Mouse (Mus musculus) neutrophil, adult 5-6 weeks (primary cell): ENCODE data around the gene Mmel1. TPM values are rescaled to one million over a fixed set of nuclear protein-coding genes. Genes with fewer than 3 reads are reported as not detected.

Source experiments
- ATAC-seq: fragments of 151-379, 151-347 bp; 2 replicates; pipeline ENCODE4 v1.8.0; 2017; ENCODE audit warnings: mild to moderate bottlenecking, moderate TSS enrichment; ENCODE audit not compliant: insufficient number of reproducible peaks, poor library complexity, low FRiP score, severe bottlenecking; ENCODE audit errors: extremely low read depth
- total RNA-seq: library from RNA; stranded (forward); fragments of 200-1000 nt; gene quantifications from 2 replicates; pipeline ENCODE4 v1.2.3, GENCODE M21; 2017

Mmel1 gene
- total RNA-seq, 1 experiment from 2014 or later: not detected

GRCm38 (mm10) chr4:154861967-154862366 lies 7.4 kb upstream of the Mmel1 start:
- no peak for ATAC-seq

GRCm38 (mm10) chr4:154863436-154863935 lies 5.9 kb upstream of the Mmel1 start:
- no peak for ATAC-seq

DNA sequence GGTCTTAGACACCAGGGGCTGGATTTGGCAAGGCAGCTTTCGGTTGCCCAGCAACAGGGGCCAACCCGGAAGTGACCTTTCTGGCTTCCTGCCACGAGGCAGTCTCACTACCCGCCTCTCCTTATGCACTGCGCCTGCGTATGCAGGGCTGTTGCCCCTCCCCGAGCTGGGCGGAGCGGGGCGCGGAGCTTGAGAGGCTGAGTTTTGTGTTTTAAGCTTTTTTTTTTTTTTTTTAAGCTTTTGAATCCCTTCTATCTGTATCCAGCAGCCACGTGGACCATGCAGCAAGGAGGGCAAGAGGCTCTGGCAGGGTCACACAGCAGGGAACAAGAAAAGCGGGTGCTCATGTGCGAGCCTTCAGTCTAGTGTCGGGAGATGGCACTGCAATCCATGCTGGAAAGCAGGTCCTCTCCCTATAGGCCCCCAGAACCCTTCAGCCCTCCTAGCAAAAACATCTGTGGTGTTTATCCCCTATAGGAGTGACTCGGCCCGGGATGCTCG lies 5.1 kb upstream of the Mmel1 start:
- ATAC-seq: peak; percentile 49

GRCm38 (mm10) chr4:154864961-154865760 lies 4.2 kb upstream of the Mmel1 start:
- ATAC-seq: no peak

GRCm38 (mm10) chr4:154866391-154866790 lies 3.0 kb upstream of the Mmel1 start:
- no peak for ATAC-seq

DNA sequence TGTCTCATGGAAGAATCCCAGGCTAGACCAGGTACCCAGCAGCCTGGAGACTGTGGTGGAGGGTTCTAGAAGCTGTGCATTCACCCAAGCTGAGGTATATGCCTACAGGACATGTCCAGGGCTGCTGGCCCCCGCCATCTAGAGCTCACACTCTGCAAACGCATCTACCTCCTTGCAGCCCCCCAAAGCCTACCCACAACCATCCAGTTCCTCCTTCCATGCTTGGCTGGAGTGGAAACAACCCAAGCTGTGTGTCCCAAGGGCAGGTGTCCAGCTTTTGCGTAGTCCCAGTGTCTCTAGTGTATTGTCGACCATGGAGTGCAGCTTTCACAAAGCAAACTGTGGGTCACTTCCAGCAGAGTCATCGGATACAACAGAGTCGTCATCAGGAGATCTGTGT lies 2.1 kb upstream of the Mmel1 start:
- ATAC-seq: no peak

- ATAC-seq: no peak
These were observed 1.3 kb downstream of the Mmel1 start for GRCm38 (mm10) chr4:154870721-154871120.

DNA sequence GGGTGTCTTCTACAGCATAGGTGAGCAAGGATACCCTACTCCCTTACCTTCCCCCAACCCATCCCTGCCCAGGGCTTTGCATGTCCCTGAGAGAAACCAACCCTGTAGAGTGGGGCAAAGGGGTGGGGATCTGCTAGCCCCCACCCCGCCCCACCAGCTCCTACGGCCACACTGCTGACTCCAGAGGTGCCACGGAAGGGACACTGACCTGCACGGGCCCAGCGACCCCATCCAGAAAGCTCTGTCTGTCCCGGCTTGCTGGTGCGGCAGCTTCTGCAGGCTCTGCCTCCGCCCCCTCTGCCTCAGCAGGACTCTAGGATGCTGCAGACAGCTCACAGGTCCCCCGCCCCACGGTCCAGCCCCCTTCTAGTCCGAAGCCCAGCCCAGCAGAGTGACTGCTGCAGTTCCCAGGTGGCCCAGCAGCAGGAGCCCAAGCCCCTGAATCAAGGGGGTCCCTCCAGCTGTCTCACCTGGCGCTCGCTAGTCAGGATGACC lies 2.4 kb downstream of the Mmel1 start:
- ATAC-seq: no peak

GRCm38 (mm10) chr4:154873186-154873585 lies 3.8 kb downstream of the Mmel1 start:
- ATAC-seq: no peak

DNA sequence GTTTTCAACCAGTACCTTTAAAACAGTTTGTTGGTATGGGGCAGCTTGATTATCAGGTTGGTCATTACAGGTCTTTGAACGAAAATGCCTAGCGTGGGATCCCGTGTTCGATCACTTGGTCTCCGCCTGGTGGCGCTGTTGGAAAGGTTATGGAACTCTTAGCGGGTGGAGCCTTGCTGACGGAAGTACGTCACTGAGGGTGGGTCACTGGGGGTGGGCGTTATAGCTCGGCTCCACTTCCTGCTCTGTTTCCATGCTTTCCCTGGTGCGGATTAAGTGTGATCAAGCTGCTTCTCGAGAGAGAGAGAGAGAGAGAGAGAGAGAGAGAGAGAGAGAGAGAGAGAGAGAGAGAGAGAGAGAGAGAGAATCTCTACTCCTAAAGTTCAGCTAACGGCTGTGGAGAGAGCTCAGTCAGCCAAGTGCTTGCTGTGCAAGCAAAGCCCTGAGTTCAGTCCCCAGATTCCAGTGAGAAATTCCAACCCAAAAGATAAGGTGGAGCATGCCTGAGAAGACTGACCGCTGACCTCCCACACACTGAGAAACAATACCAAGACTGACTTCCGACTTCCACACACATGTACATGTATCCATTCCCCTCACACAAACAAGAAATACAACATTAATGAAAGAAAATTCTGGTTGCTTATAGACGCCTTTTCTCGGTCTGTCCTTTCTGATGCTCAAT lies 8.6 kb downstream of the Mmel1 start:
- peak; percentile 99 for ATAC-seq

DNA sequence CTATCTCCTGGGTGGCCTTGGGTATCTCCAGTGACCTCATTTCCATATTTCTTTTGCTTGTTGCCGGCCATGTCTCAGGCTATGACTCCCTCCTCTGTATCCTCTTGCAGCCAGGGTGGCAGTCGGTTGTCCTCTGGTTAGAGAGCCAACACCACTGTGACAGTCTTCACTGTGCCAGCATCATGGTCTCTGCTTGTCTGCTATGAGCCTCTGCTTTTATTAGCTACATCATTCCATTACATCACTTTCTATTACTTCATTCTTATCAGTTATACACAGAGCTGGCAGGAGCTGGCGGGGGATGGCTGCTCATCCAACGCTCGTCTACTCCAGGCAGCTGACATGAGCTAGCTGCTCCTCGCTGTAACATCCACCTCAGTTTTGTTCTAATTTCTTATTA lies 11.3 kb downstream of the Mmel1 start:
- no peak for ATAC-seq

GRCm38 (mm10) chr4:154882014-154882659 lies 12.8 kb downstream of the Mmel1 start:
- no peak for ATAC-seq

DNA sequence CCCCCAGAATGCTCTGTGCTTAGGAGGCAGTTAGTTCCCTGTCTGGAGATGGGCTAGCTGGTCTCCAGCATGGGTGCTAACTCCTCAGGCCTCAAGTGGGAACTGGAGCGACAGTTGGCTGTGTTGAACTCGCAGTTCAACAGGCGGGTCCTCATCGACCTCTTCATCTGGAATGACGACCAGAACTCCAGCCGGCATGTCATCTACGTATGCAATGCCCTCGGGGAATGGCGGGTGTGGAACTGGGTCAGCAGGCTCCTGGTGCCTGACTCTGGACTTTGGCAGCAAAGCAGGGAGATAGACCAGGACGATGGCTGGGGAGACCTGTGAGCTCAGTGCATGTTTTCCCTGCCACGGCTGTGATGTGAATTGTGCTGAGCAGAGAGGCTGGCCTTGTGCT lies 16.0 kb downstream of the Mmel1 start:
- no peak for ATAC-seq

DNA sequence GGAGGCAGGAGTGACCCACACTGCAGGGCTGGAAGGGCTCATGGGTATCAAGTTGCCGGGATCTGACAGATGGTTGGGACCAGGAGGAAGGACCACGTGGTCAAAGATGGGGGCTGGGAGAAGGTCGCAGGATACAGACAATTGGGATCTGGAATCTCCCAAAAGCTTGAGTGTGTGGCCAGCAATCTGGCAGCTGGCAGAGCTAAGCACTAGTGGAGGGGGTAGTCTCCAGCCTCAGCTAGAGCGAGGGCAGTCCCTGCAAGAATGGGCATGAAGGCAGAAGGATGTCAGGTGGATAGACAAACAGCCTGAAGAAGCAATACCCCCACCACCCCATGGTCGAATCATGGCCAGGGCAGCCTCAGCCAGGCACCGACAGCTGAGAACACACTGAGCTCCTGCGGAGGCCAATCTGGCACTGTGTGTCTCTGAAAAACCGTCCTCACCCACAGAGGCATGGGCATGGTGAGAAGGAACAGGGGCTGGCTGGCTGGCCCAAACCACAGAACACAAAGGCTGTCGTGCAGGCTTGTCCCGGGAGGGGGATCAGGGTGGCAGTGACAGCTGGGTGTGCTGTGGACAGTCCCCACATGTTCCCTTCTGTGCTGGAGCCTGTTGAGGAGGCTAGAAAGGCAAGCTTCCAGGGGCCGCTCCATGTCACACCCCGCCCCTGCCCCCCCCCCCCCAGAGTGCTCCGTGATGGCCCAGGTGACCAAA lies 17.6 kb downstream of the Mmel1 start:
- no peak for ATAC-seq

DNA sequence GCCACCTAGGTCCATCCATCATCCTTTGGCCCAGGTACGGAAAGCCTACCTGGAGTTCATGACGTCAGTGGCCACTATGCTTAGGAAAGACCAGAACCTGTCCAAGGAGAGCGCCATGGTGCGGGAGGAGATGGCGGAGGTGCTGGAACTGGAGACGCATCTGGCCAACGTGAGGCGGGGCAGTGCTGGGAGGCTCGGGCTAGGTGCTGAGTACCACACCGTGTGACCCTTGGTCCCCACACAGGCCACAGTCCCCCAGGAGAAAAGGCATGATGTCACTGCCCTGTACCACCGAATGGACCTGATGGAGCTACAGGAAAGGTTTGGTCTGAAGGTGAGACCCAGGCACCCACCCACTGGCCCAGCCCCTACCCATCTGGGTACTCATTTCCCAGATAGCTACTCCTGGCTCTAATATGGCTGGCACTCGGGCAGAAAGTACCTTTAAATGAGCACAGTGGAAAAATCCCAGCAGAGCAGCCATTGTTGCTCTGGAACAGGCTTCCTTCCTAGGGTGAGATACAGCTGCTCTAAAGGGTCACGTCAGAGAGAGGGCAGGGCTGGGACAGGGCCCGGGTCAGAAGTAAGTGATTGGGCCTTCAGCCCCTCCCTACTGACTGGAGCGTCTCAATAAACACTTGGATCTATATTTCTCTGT lies 18.3 kb downstream of the Mmel1 start:
- no peak for ATAC-seq

DNA sequence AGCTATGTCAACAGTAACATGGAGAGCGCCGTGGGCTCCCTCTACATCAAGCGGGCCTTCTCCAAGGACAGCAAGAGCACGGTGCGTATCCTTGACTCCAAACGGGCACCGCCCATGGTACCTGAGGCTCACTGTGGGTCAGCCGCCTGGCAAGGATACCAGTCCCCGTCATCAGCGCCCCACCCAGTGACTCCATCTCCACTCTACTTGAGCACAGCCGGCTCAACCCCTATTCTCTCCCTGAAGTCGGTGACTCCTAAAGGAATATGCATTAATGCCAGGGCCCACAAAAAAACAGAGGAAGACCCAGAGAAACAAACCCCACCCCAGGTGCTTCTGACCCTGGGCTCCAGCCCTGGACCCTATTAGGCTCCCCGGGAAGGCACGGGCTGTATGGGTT lies 21.5 kb downstream of the Mmel1 start:
- ATAC-seq: no peak

- no peak for ATAC-seq
These were observed 26.2 kb downstream of the Mmel1 start for GRCm38 (mm10) chr4:154895549-154895948.

- no peak for ATAC-seq
These were observed 28.5 kb downstream of the Mmel1 start for GRCm38 (mm10) chr4:154897676-154898465.
